Mouse (Mus musculus) embryo, embryonic 10.5 days (tissue): ENCODE results near the gene Paqr3.
A peak's percentile ranks its signal among the peaks of the same experiment; 100 is the strongest.

Experiments
- DNase-seq: peaks from one replicate; pipeline ENCODE4 v3.0.0-alpha.2; 2015; ENCODE audit warnings: low spot score

Gene Paqr3

DNA sequence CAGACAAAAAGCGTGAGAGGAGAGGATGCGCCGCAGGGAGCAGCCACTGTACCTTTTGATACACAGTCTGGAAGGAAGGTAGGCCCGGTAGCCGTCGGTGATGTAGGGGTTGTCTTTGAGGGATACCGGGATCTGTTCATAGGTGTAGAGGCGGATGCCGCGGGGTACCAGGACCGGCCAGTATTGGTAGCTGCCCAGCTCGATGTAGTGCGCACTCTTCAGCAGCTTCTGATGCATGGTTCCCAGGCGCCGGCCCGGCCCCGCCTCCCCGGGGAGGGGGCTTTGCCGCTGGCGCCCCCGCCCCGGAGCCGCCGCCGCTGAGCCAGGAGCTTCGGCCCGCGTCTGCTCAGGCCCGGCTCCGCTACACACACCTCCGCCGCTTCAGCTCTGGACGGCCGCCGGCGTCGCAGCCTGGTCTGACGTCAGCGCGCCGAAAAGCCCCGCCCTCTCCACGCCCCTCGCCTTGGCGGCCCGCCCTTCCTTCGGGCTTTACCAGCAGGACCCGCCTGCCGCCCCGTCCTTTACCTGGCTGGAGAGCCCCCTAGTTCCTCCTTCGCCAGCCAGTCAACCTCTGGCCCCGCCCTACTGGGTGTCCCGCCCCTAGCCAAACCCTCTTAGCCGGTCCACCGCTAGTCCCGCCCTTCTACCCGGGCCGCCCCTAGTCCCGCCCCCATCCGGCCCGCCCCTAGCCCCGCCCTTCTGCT, at the start of gene Paqr3:
Gene Paqr3 (minus strand): TSS at position 390 of the 704 bp plus-strand sequence.
- DNase-seq, result peak; percentile 95

GRCm38 (mm10) chr5:97154688-97155087, 43.3 kb upstream of the Paqr3 start:
- no peak for DNase-seq

DNA sequence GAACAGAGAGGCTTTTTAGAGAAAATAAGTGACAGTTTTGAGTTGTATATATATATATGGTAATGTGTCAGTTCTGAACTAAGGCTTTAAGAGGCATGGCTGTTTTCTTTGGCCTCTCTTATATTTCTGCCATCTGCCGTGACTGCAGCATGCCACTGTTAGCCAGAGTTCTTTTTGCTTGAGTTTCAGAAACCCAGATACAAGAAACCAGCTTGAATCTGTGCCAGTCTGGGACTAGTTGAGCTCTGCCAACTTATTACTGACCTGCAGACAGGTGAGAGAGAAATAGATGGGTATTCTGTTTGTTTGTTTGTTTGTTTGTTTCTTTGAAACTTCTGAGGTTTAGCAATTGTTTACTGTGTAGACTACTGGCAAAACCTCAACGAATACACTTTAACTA, 23.9 kb upstream of the Paqr3 start:
- DNase-seq, result no peak

- no peak for DNase-seq
These were observed 18.2 kb upstream of the Paqr3 start for GRCm38 (mm10) chr5:97129589-97129988.

- DNase-seq, result peak; percentile 89
These were observed 17.1 kb upstream of the Paqr3 start for GRCm38 (mm10) chr5:97128242-97129226.

DNA sequence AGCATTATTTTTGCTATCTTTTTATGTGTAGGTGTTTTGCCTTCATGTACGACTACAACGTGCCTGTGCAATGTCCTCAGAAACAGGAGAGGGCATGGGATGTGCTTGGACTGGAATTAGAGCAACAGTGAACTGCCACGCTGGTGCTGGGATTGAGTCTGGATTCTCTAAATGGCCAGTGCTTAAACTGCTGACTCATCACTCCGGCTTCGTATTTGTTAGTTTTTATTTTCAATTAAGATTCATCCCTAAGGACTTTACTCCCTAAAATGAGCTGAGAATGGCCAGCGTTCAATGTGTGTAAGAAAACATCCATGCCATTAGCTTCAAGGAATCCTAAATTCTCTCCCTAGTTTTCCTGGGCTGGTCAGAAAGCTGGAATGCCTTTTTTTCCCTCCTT, 15.9 kb upstream of the Paqr3 start:
- DNase-seq, result no peak

GRCm38 (mm10) chr5:97126005-97126404, 14.6 kb upstream of the Paqr3 start:
- DNase-seq, result peak; percentile 84

DNA sequence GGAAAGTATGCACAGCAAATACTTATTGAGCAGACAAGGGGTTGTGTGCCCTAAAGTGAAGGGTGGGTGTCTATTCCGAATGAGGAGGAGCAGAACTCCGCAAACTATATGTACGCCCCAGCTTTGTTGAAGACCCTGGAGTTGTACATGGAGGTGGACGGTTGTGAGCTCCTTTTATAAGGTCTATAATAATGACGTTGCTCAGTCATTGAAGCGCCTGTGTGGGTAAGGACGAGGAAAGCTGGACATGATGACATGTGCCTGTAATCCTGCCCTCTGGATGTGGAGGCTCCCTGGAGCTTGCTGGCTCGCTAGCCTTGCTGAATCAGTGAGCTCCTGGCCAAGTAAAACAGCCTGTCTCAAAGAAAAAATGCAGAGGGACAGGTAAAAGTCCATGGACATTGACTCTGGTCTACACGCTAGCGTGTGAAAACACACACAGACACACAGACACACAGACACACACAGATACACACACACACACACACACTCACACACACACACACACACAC, 14.1 kb upstream of the Paqr3 start:
- no peak for DNase-seq

GRCm38 (mm10) chr5:97124977-97125376, 13.6 kb upstream of the Paqr3 start:
- DNase-seq, result no peak

GRCm38 (mm10) chr5:97110697-97111096, 699 bp downstream of the Paqr3 start:
- DNase-seq, result peak; percentile 15

DNA sequence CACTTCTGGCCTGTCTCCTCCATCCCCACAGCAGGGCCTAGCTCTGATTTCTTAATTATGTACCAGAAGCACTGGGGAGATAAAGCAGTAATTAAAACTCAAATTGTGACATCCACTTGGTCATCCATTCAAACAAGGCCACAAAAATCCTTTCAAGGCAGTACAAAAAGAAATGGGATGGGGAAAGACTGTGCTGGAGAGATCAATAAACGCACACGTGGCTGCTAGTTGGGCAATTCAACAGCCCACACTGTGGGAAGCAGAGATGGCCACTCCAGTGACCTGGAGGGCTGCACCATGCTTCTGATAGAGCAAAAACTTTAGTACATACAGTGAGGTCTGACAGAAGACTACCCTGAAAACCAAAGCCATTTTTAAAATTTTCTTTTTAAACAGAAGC, 1.3 kb downstream of the Paqr3 start:
- no peak for DNase-seq

- no peak for DNase-seq
These were observed 3.1 kb downstream of the Paqr3 start for GRCm38 (mm10) chr5:97108333-97108732.

DNA sequence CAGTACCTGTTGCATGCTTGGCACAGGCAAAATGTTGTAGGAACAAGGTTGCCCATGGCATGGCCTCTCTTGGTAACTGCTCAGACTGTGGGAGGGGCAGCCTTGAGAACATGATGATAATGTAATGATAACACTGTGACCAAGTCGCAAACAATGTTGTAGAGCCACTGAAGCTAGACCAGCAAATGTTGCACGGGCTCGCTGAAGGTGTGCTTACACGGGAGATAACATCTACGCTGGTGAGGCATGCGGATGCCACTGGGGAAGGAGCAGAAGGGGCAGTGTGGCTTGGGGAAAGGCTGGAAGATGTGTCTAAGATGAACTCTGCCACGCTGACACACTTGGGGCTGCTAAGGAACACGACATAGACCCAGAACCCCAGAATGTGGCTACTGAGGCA, 11.4 kb downstream of the Paqr3 start:
- no peak for DNase-seq

- DNase-seq, result peak; percentile 35
These were observed 13.8 kb downstream of the Paqr3 start for GRCm38 (mm10) chr5:97097631-97098041.

- DNase-seq, result no peak
These were observed 16.1 kb downstream of the Paqr3 start for GRCm38 (mm10) chr5:97095335-97095734.

DNA sequence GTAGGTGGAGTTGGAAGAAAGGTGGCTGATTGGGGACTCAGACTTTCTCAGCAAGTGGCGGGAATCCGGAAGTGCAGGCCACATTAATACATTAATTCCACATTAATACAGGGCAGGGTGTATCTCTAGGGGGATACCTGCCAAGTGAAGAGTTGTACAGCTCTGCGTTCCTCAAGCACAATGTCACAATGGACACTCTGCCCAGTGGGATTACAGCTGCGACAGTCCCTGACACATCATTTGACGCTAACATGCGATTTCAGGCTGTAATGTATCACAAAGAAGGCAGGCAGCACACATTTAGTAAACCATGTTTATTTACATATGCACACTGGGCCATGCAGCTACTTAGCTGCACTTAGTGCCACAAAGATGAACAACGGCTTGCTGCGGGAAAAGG, 18.4 kb downstream of the Paqr3 start:
- DNase-seq, result no peak

GRCm38 (mm10) chr5:97090034-97090784, 21.2 kb downstream of the Paqr3 start:
- no peak for DNase-seq

- DNase-seq, result no peak
These were observed 22.0 kb downstream of the Paqr3 start for GRCm38 (mm10) chr5:97089426-97089825.

DNA sequence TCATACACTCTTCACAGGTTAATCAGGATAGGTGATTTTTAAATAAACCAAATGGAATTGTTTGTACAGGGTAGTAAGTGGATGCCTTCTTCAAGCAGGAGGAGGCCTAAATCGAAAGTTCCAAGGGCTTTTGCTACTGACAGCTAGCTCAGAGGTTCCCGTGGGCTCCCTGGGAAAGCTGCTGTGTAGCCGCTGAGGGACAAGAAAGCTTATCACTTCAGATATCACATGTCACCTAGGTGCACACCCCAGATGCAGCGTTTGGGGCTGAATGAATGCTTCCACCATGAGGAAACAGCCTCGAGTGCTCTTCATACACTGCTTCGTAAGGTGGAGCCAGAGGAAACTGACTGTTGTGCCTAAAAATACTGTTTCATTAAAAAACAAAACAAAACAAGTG, 23.2 kb downstream of the Paqr3 start:
- DNase-seq, result no peak

GRCm38 (mm10) chr5:97087746-97088145, 23.6 kb downstream of the Paqr3 start:
- DNase-seq, result no peak

- DNase-seq, result no peak
These were observed 24.3 kb downstream of the Paqr3 start for GRCm38 (mm10) chr5:97087030-97087630.

DNA sequence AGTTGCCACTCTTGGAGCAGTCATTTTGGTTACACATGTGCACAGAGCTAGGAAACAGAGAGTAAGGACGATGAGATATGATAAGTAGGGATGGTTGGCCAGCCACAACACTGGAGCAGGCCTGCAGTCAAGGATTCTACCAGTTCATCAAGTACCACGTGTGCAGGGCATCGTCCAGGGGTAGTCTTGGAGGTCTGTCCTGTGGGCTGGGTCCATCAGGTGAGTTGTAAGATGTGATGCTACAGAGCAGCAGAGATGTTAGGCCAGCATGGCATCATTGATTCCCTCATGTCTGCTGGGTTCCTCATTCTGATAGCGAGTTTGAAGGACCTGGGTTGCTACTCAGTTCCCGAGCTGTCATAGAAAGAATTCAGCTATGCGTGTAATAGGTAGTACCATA, 26.3 kb downstream of the Paqr3 start:
- DNase-seq, result no peak
